Mouse (Mus musculus) left cerebral cortex, postnatal 25 days (tissue): ENCODE measurements around the gene Pfdn5. TPM values are rescaled to one million over a fixed set of nuclear protein-coding genes. Genes with fewer than 3 reads are reported as not detected.

Source experiments
- DNase-seq, 2 experiments: peaks; one replicate each; pipeline ENCODE4 v3.0.0; 2022; ENCODE audit warnings: low spot score in 2 of 2, mixed read lengths in 1 of 2
- intact Hi-C: fragments of 180-260 bp; cut with DNase I; formaldehyde crosslinking; loops from one replicate; pipeline ENCODE4 v1.15.1; 2025
- total RNA-seq, 2 experiments: library from RNA; stranded (reverse); gene quantifications; 2 replicates each; pipeline ENCODE4 v1.2.3; 2021

Pfdn5 gene
- total RNA-seq = 100 to 1,000 TPM; 365 to 396 TPM

DNA sequence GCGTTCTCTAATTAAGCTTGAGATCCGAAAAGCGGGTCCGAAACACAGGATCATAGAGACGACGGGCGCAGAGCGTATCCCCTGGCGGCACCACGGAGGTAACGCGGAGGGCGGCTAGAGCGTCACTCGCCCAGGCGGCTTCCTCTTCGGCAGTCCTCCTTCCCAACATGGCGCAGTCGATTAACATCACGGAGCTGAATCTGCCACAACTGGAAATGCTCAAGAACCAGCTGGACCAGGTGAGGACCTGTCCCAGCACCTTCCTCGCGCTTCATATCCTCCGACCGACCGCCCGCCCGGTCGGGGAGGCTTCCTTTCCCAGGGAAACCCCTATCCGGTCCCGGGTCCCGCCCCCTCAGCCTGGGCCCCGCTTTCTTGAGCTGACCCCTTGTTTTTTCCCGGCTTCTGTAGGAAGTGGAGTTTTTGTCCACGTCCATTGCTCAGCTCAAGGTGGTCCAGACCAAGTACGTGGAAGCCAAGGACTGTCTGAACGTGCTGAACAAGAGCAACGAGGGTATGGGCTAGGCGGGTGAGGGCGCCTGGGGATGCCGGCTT is at the start of gene Pfdn5:
Gene Pfdn5, plus strand, starts transcription at position 95 of the 555 bp plus-strand sequence.
- peak; percentile 90 to 91 for DNase-seq
- intact Hi-C loops = no loop called here

DNA sequence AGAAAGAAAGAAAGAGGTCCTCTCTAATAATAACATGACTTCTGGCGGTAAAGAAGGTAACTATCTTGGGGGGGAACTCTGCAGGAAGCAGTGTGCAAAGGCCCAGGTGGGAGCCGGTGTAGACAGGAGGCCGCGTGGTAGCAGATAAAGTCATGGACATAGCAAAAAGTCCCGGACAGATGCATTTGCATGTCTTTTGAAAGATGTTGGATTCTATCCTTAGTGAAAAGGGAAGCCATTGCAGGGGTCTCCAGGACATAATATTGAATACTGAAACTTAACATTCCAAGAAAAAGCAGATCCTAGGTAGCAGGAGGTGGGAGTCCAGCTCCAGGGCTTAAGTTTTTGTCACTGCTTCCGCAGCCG is 47.2 kb upstream of the Pfdn5 start:
- intact Hi-C loops = loop anchor here (2.0 kb wide), 1 partner anchor 40 kb away; no protein-coding TSS in a partner anchor
- DNase-seq = no peak

DNA sequence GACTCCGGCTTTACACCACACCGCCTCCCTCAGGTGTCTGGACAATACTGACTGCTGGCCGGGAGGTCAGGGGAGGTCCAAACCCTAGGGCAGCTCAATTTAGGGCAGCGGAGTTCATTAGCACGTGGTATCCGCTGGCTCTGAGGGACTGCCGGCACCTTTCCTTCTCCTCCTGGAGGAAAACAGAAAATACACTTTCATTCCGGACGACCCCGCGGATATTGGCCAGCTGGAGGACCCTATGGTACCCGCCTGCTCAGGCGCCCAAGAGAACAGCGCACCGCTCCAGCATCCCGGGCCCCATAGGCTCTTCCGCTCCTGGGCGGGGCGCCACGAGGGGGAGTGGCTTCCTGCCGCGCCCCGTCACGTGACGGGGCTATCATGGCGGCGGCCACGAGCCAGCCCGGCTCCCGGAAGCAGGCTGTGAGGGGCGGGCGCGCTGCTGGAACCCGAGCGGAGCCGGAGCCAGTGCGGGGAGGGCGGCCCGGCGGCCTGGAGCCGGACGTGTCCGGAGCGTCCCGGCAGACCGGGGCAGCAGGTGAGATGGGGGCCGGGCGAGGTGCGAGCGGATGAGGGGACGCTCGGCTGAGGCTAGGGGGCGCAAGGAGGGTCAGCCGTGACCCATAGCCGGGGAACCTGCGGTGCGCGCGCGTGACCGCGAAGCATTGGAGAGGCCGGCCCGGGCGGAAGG is 46.7 kb upstream of the Pfdn5 start, which contains the start of gene Mfsd5:
Gene Mfsd5, plus strand, starts transcription at position 363 of the 691 bp plus-strand sequence.
- intact Hi-C loops = loop anchor here (2.0 kb wide), 1 partner anchor 40 kb away; no protein-coding TSS in a partner anchor
- peak; percentile 87 to 88 for DNase-seq

DNA sequence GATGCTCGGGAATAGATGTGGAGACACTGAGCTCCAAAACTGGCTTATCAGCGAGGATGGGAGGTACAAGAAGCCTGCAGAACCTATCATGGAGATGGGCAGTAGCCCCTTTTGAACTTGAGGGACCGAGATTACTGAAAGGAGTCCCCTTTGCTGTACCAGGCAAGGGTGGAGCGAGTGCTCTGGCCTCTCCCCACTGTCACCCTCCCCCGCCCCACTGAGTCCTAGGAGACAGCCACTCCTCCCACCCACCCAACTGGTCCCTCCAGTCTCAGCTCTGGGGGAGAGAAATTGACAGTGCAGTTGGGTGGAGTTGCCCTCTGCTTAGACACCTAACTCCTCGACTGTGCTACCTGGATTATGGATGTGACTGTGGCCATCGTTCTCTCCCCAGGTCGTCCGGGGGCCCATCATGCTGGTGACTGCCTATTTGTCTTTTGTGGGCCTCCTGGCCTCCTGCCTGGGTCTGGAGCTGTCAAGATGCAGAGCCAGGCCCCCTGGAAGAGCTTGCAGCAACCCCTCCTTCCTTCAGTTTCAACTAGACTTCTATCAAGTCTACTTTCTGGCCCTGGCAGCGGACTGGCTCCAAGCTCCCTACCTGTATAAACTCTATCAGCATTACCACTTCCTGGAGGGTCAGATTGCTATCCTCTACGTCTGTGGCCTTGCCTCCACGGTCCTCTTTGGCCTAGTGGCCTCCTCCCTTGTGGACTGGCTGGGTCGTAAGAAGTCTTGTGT is 46.0 kb upstream of the Pfdn5 start:
- intact Hi-C loops = loop anchor here (2.0 kb wide), 1 partner anchor 41 kb away; no protein-coding TSS in a partner anchor
- no peak for DNase-seq

DNA sequence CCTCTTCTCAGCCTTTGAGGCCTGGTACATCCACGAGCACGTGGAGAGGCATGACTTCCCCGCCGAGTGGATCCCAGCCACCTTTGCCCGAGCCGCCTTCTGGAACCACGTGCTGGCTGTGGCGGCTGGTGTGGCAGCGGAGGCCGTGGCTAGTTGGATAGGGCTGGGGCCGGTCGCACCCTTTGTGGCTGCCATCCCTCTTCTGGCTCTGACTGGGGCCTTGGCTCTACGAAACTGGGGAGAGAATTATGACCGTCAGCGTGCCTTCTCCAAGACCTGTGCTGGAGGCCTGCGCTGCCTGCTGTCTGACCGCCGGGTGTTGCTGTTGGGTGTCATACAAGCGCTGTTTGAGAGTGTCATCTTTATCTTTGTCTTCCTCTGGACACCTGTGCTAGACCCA is 45.3 kb upstream of the Pfdn5 start:
- no peak for DNase-seq
- intact Hi-C loops = no loop called here

DNA sequence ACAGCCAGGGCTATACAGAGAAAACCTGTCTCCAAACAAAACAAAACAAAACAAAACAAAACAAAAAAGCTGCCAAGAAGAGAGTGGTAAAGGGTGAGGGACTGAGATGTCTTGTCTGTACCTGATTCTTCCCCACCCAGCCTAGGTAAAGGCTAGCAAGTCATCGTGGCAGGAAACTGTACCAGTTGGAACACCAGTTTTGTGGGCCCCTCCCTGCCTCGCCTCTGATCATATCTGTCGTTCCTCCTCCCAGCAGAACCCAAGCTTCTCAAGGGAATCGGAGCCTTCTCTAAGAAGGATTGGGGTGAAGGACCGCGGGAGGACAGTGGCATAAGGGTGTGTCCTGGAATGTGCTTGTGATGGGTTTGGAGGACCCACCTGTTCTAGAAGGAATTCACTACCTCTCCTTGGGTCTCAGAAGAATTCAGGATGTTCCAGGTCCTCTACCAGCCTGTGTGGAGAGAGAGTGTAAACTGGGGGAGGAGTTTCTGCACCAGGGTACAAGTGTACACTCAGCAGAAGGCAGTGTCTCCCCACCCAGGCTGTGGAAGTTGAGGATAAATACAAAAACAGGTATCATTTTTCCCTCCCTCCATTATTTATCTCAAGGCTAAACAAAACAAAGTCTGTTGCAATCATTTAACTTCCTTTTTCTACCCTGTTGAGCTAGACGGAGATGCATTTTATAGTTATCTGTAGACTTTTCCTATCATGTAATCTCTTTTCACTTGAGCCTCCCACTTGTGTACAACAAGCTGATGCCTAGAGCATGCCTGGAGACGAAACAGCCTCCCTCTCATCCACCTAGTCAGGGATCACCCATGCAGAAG is 43.2 kb upstream of the Pfdn5 start:
- intact Hi-C loops = no loop called here

DNA sequence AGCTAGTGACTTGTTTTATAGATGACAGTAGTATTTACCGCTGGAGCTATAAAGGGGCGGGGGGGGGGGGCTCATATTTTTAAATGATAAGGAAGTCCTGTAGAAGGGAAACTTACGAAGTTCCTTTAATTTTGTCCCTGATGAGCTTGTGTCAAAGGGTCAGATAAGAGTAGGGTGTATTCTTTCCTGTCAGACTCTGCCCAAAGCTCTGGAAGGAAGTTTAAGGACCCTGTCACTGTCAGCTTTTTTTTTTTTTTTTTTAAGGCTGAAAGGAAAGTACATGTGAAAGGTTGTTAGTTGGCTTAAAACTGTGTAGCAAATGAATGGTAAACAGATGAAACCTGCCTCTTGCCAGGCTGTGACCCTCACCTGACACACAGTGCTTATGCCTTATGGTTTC is 42.3 kb upstream of the Pfdn5 start:
- DNase-seq = no peak
- intact Hi-C loops = no loop called here

More for the DNA sequence above, 43.2 kb upstream of the Pfdn5 start:
- DNase-seq = no peak

DNA sequence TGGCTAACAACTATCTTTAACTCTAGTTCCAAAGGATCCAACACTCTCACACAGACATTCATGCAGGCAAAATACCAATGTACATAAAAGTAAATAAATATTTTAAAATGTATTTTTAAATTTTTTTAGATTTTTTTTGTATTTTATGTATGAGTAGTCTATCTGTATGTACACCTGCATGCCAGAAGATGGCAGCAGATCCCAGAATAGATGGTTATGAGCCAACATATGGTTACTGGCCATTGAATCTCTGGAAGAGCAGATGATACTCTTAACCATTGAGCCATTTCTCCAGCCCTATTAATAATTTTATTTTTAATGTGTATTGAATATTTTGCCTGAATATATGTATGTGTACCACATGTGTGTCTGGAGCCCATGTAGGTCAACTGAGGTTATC is 38.5 kb upstream of the Pfdn5 start:
- peak in 1 of 2 experiments; percentile 51 for DNase-seq
- intact Hi-C loops = loop anchor here (1.0 kb wide), 1 partner anchor 29 kb away; no protein-coding TSS in a partner anchor

DNA sequence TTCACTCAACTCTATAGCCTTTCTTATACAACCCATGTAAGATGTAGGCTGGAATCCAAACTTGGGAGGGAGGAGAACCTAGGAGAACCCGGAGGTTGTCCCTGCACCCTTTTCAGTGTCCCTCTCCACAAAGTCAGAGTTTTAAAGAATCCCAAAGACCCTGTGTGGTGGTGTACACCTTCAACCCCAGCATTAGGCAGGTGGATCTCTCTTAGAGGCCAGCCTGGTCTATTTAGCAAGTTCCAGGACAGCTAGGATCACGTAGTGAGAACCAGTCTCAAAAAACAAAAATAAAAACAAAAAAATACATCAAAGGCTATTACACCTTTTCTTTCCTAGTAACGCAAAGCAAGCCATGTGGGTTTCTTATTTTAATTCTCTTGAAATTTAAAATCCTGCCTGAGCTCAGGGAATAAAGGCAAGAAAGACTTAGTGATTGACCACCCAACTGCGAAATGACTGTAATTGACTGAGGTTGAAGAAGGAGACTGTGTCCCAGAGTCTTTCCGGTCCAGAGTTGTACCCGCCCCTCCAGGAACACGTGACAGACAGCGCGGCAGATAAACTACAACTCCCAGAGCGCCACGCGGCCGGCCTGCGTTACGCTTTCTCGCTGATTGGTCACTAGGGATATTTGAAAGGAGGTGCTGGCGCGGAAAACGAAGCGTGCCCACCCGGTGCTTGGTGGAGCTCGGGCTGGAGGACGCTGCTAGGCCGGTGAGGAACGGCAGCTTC is 30.1 kb upstream of the Pfdn5 start, which contains the start of gene Espl1:
Gene Espl1, plus strand, starts transcription at position 634 of the 735 bp plus-strand sequence.
- intact Hi-C loops = no loop called here
- peak; percentile 94 to 96 for DNase-seq

DNA sequence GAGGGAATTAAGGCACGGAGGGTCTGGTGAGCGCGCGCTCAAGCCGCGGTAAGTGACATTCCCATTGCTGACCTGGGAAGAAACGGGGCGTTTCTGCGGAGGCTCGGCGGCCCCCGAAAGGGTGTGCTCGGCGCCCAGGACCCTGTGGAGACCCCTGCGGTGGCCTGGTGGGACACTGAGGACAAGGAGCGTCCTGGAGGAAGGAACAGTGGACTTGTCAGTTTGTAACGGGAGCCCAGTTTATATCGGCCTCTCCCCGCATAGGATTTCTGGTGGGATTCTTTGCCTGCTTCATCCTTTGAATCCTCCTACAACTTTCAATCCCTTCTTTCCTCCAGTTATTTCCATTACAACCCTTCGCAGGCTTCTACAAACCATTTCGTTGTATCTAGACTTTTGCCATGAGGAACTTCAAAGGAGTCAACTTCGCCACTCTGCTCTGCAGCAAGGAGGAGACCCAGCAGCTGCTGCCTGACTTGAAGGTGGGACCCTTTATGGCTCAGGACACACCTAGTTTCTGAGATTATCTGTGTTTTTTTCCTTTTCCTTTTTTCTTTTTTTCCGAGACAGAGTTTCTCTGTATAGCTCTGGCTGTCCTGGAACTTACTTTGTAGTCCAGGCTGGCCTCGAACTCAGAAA is 29.4 kb upstream of the Pfdn5 start:
- intact Hi-C loops = no loop called here
- DNase-seq = no peak

DNA sequence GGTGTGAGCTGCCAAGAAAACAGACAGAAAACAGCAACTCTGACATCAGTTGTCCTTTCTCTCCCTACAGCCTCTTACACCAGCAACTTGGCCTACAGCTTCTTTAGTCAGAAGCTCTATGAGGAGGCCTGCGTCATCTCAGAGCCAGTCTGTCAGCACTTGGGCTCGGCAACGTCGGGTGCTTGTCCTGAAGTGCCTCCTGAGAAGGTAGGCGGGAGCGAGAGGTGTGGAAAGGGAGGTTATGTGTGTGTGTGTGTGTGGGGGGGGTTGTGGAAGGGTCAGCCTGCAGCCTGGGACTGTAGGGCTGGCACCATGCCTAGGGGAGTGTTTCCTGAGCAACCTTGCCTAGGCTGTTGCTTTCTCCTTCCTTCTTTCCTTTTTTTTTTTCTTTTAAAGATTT is 23.4 kb upstream of the Pfdn5 start:
- intact Hi-C loops = no loop called here
- DNase-seq = no peak

DNA sequence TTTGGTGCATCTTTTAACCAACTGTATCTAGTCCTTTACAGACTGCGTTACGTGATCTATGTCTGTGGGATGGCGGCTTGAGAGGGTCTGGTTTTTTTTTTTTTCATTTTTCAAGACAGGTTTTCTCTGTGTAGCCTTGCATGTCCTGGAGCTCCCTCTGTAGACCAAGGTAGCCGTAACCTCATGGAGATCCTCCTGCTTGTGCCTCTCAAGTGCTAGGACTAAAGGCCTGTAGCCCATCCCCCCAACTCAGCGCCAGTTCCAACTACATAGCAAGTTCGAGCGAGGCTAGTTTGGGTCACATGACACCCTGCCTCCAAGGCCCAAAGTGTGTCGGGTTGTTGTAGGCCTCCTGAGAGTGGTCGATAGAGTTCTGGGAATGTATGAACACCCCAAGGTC is 17.2 kb upstream of the Pfdn5 start:
- DNase-seq = no peak
- intact Hi-C loops = no loop called here

DNA sequence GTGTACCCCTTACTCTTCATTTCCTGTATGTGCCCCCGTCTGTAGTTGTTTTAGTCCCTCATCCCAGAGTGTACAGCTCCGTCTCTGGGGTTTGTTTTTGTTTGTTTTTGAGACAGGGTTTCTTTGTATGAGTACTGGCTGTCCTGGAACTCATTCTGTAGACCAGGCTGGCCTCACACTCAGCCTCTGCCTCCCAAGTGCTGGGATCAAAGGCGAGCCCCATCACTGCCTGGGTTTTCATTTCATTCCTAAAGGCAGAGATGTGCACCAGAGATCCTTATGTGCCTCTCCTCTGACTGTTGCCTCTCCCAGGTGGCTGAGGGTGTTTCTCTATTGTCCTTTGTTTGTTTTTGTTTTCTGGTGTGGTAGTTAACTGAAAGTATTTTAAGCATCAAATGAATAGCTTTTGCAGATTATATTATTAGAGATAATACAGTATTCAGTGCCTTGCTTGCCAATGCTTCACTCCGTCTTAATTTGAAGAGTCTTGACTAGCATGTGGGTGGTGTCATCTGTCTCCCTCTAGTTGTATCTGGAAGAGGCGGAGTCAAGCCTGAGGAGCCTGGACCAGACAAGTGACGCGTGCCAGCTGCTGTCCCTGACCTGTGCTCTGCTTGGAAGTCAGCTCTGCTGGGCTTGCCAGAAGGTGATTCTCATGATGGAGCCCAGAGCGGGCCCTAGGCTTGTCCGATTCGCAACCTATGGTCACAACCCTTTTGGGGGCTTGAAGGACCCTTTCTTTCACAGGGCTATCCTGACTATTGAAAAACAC is 15.7 kb upstream of the Pfdn5 start:
- DNase-seq = no peak
- intact Hi-C loops = no loop called here

DNA sequence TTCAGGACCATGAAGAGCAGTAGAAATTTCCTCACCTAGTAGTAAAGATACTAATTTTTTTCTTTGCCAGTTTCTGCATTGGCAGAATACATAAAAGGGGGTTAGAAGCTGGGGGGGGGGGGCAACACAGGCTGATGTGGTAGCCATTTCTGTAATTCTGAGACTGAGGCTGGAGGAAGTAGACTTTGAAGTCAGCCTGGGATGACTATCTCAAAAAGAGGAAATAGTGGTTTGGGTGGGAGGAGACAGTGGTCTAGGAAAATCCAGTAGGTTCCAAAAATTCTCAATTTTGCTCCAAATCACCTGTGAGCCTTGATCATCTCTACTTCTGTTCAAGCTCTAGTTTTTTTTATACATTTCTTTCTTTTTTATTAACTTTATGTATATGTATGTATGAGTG is 14.4 kb upstream of the Pfdn5 start:
- intact Hi-C loops = no loop called here
- no peak for DNase-seq

DNA sequence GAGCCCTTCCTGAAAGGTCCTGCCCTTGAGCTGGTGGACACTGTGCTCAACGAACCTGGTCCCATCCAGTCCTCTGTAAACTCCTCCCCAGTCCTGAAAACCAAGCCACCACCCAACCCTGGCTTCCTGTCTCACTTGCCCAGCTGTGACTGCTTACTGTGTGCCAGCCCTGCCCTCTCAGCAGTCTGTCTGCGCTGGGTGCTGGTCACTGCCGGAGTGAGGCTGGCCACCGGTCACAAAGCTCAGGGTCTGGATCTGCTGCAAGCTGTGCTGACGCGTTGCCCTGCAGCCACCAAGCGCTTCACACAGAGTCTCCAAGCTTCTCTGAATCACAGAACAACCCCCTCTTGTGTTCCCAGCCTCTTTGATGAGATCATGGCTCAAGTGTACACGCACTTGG is 10.6 kb upstream of the Pfdn5 start:
- intact Hi-C loops = loop anchor here (5.0 kb wide), 1 partner anchor 73 kb away; no protein-coding TSS in a partner anchor
- peak in 1 of 2 experiments; percentile 12 for DNase-seq

DNA sequence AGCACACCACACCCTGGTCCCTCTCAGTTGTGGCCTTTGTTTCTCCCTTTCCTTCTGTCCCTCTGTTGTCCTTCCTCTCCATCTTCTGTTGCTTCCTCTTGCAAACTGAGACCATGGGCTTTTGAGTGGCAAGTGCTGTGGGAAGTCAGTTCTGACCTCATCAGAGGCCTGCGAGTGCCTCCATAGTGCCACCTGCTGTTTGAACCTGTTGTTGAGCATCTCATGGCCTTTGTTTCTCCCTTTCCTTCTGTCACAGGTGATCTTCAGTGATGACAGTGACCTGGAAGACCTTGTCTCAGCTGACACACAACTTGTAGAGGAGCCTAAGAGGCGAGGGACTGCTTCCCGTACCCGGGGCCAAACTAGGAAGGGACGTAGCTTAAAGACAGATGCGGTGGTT is 9.7 kb upstream of the Pfdn5 start:
- intact Hi-C loops = loop anchor here (1.0 to 5.0 kb wide), 2 partner anchors 29 to 74 kb away; no protein-coding TSS in a partner anchor
- peak; percentile 47 to 69 for DNase-seq

DNA sequence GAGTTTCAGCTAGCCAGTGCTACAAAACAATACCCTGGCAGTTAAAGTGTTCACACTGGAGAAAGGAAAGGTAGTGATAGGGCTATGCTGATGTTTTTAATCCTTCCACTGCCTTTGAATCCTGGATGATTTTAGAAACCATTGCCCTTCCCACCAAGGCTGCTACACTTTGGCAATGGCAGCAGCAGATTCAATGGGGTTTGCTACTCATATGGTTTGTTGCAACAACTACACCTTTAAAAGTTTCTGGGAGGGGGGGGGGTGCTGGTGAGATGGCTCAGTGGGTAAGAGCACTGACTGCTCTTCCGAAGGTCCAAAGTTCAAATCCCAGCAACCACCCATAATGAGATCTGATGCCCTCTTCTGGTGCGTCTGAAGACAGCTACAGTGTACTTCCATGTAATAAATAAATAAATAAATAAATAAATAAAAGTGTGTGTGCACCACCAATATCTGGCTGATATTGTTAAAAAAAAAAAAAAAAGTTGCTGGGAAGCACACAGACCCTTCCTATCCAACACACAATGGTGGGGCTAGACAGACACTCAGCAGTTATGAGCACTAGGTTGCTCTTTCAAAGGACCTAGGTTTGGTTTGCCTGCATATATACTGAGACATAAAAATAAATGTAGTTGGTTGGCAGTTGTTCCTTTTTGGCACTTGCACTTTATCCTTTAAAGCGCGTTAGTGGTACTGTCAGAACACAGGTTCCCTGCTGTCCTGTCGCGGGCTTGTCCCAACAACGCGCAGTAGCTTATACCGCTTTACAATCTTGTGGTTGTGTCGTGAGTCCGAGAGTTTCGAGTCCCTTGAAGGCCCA is 1.1 kb upstream of the Pfdn5 start:
- DNase-seq = no peak
- intact Hi-C loops = no loop called here
